Mouse (Mus musculus) CH12.LX (cell line): ENCODE measurements around the gene Cd3e.

Experiments
- POLR2A ChIP-seq: IDR thresholded peaks from 2 replicates; pipeline ENCODE4 v1.6.1; 2011; ENCODE audit warnings: low read depth, mild to moderate bottlenecking, improper control_type of control experiment, low read length
- ZC3H11A ChIP-seq: IDR thresholded peaks from 2 replicates; pipeline ENCODE4 v1.6.1; 2012; ENCODE audit warnings: low read depth, mild to moderate bottlenecking, inconsistent platforms, low read length, improper control_type of control experiment

DNA sequence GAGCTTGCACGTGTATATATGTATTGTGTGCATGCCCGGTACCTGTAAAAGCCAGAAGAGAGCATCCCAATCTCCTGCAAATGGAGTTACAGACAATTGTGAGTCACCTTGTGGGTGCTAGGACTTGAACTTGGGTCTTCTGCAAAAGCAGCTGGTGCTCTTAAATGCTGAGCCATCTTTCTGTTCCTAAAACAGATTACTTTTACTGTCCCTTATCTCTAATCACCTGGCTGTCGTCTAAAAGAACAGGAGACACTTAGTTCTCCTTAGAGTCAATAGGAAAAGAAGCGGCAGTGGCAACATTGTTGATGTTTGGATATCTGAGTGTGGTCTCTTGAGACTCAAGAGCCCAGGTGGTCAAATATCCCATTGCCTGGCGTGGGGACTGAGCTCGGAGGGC lies 31.6 kb downstream of the Cd3e start:
- no peak for TF ChIP-seq POLR2A
- TF ChIP-seq ZC3H11A = no peak
